Mouse (Mus musculus): Measurements from ENCODE around the gene Dhx33. TPM values are rescaled to one million over a fixed set of nuclear protein-coding genes. Genes with fewer than 3 reads are reported as not detected.

Dhx33 gene
- total and polyA plus RNA-seq, 3 experiments: 15.9 to 37.4 (median 28.4) TPM

DNA sequence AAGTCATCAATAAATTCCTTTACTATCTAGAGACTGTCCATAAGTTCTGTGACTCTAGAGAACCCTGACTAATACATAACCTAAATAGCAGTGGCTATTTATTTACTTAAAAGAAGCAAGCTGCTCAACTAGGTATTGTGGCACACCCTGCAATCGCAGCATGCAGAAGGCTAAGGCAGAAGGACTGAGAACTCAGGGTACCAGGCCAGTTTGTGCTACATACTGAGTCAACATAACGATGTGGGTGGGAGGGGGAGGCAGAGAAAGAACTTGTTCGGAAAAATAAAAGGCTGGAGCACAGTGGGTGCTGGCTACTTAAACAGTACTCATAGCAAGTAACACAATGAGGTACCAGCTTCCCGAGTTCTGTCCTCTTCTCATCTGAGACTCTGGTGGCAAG lies 3.1 kb downstream of the Dhx33 start:
- no peak for DNase-seq (ENCODE audit: low spot score)
- H3K36me3 ChIP-seq (replicated peaks): peaks cover 65% of the 10 kb centered on the region
- no peaks in the 10 kb centered on the region for H3K9me3 ChIP-seq (replicated peaks)

DNA sequence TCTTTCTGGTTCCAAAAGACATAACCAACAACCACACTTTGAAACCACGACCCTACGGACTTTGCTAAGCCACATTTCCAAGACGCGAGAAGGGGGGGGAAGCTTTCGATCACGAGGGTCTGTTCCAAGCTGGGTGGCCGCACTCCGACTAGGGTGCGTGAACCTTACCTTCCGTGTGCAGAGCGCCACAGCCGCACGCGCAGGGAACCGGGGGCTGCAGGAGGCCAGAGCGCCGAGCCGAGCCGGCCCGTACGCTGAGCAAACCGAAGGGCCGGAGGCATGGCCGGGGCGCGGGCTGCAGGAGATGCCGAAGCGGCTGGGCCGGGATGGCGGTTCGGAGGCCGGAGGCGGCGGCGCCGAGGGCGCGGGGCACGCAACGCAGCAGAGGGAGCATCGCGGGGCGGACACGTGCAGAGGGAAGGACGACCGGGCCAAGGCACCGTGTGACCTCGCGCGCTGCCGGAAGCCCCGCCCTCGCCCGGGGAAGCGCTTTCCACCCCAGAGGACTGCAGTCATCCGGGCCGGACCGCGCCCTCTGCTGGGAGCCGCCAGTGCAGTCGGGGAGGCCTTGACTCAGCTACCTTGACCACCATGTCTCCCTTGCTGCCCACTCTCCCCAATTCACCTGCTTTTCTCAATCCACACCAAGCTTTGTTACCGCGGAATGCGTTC lies 21.5 kb downstream of the Dhx33 start, which contains the start of gene C1qbp:
TSS of gene C1qbp (minus strand) at position 470 of the 672 bp plus-strand sequence.
- peak; percentile 87 for DNase-seq (ENCODE audit: low spot score)
- ATAC-seq (ENCODE audit: extremely low read depth, insufficient number of reproducible peaks, low FRiP score, poor library complexity, severe bottlenecking): peak; percentile 77
- TF ChIP-seq GATA1 (IDR thresholded peaks at IDR 0.05; ENCODE audit: borderline replicate concordance, low read length) (no peak), CTCF (IDR thresholded peaks at IDR 0.05; ENCODE audit: low read depth, low read length) (peak; percentile 86)
- peak within 1 kb of the TSS; percentile 96 for H3K4me3 ChIP-seq (ENCODE audit: low read depth, low read length)
- H3K36me3 ChIP-seq (replicated peaks): peaks cover 83% of the 10 kb centered on the region
- no peaks in the 10 kb centered on the region for H3K9me3 ChIP-seq (replicated peaks)
- H3K27me3 ChIP-seq (ENCODE audit: insufficient read depth, low read length): no peaks in the 10 kb centered on the region
- H3K4me1 ChIP-seq (ENCODE audit: insufficient read depth, low read depth, low read length): peaks cover 44% of the 10 kb centered on the region

More for the DNA sequence above, 3.1 kb downstream of the Dhx33 start:
- Histone ChIP-seq H3K27me3 (ENCODE audit: insufficient read depth, low read length) (no peaks in the 10 kb centered on the region), H3K4me3 (ENCODE audit: low read depth, low read length) (no peak overlapping the region), H3K4me1 (ENCODE audit: insufficient read depth, low read depth, low read length) (peaks cover 28% of the 10 kb centered on the region)
- no peak for ATAC-seq (ENCODE audit: extremely low read depth, insufficient number of reproducible peaks, low FRiP score, poor library complexity, severe bottlenecking)
- TF ChIP-seq GATA2 (IDR thresholded peaks at IDR 0.05; ENCODE audit: borderline replicate concordance, low read depth, low read length) (no peak), POLR2AphosphoS5 (IDR thresholded peaks at IDR 0.05; ENCODE audit: insufficient replicate concordance, low read depth, low read length) (no peak), GATA1 (IDR thresholded peaks at IDR 0.05; ENCODE audit: borderline replicate concordance, low read length) (no peak)

DNA sequence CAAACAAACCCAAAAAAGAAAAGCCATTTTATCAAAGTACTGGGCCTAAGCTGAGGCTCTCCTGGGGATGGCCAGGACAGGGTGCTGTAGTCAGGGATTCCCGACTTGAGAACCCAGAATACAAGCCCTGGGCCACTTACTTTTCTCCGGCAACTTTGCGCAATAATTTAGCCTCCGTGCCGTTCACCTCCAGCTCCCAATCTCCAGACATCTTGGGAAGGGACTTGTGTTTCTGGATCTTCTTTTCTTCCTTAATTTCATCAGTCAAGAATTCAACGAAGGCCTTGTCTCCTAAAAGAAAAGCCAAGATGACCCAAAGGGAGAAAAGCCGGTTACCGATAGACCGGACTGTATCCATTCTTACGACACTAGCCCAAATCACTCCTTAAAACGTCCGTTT lies 22.2 kb downstream of the Dhx33 start:
- Histone ChIP-seq H3K4me1 (ENCODE audit: insufficient read depth, low read depth, low read length) (peaks cover 49% of the 10 kb centered on the region), H3K27me3 (ENCODE audit: insufficient read depth, low read length) (no peaks in the 10 kb centered on the region), H3K9me3 (replicated peaks) (no peaks in the 10 kb centered on the region), H3K36me3 (replicated peaks) (peaks cover 83% of the 10 kb centered on the region), H3K4me3 (ENCODE audit: low read depth, low read length) (peak overlapping the region; percentile 96)
- DNase-seq (ENCODE audit: low spot score): no peak
- TF ChIP-seq GATA2 (IDR thresholded peaks at IDR 0.05; ENCODE audit: borderline replicate concordance, low read depth, low read length): no peak
- no peak for TF ChIP-seq CTCF (IDR thresholded peaks at IDR 0.05; ENCODE audit: low read depth, low read length)
- no peak for TF ChIP-seq GATA1 (IDR thresholded peaks at IDR 0.05; ENCODE audit: borderline replicate concordance, low read length)
- no peak for TF ChIP-seq POLR2AphosphoS5 (IDR thresholded peaks at IDR 0.05; ENCODE audit: insufficient replicate concordance, low read depth, low read length)
- TF ChIP-seq TAL1 (conservative IDR thresholded peaks at IDR 0.05; ENCODE audit: low read depth, low read length): no peak
- no peak for ATAC-seq (ENCODE audit: extremely low read depth, insufficient number of reproducible peaks, low FRiP score, poor library complexity, severe bottlenecking)

DNA sequence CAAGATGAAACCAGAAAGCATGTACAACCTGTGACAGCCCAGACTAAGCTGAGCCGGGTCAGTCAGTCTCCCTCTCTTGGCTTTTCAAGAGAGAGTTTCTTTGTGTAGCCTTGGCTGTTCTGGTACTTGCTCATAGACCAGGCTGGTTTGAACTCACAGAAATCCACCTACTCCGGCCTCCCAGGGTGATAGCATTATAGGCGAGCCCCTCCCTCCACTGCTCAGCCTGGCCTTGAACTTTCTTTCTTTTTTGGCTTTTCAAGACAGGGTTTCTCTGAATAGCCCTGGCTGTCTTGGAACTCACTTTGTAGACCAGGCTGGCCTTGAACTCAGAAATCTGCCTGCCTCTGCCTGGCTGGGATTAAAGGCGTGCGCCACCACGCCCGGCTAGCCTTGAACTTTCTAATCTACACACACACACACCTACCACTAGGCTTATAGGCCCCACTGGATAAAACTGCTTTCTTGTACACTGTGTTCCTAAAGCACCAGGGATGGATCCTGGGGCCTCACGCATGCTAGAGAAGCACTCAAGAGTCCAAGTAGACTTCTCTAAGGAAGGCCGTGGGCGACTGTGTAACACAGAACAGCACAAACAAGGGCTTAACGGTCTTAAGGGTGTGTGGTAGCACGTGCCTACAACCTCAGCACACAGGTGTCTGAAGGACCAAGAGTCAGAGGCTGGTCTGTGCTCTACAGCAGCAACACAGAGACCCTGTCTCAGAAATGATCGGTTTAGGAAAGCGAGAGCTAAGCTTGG lies 23.3 kb downstream of the Dhx33 start:
- DNase-seq (ENCODE audit: low spot score) (no peak), ATAC-seq (ENCODE audit: extremely low read depth, insufficient number of reproducible peaks, low FRiP score, poor library complexity, severe bottlenecking) (no peak)
- H3K4me1 ChIP-seq (ENCODE audit: insufficient read depth, low read depth, low read length): peaks cover 60% of the 10 kb centered on the region
- H3K36me3 ChIP-seq (replicated peaks): peaks cover 83% of the 10 kb centered on the region
- no peaks in the 10 kb centered on the region for H3K9me3 ChIP-seq (replicated peaks)
- H3K4me3 ChIP-seq (ENCODE audit: low read depth, low read length): peak overlapping the region; percentile 96
- no peaks in the 10 kb centered on the region for H3K27me3 ChIP-seq (ENCODE audit: insufficient read depth, low read length)
- TF ChIP-seq GATA2 (IDR thresholded peaks at IDR 0.05; ENCODE audit: borderline replicate concordance, low read depth, low read length) (no peak), TAL1 (conservative IDR thresholded peaks at IDR 0.05; ENCODE audit: low read depth, low read length) (no peak), CTCF (IDR thresholded peaks at IDR 0.05; ENCODE audit: low read depth, low read length) (no peak), GATA1 (IDR thresholded peaks at IDR 0.05; ENCODE audit: borderline replicate concordance, low read length) (no peak), POLR2AphosphoS5 (IDR thresholded peaks at IDR 0.05; ENCODE audit: insufficient replicate concordance, low read depth, low read length) (no peak)

DNA sequence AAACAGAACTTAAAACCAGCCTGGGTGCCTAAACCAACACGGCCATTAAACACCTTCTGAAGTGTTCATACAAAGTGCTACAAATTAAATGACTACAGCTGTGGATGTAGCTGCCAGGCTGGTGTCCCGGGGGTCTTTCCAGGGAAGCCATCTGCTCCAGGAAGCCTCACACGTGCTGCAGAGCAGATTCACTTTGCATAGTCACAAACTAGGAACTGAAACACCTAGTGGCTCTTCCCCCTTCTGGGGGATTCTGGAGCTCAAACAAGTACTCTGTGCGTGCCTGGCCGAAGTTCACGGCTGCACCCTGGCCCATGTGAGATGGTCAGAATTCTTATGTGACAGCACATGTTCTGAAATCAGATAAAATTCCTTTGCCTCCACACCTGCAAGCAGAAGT lies 24.0 kb downstream of the Dhx33 start:
- DNase-seq (ENCODE audit: low spot score): no peak
- TF ChIP-seq CTCF (IDR thresholded peaks at IDR 0.05; ENCODE audit: low read depth, low read length): no peak
- no peak for TF ChIP-seq GATA1 (IDR thresholded peaks at IDR 0.05; ENCODE audit: borderline replicate concordance, low read length)
- no peak for TF ChIP-seq TAL1 (conservative IDR thresholded peaks at IDR 0.05; ENCODE audit: low read depth, low read length)
- TF ChIP-seq POLR2AphosphoS5 (IDR thresholded peaks at IDR 0.05; ENCODE audit: insufficient replicate concordance, low read depth, low read length): no peak
- no peak for TF ChIP-seq GATA2 (IDR thresholded peaks at IDR 0.05; ENCODE audit: borderline replicate concordance, low read depth, low read length)
- H3K9me3 ChIP-seq (replicated peaks): no peaks in the 10 kb centered on the region
- H3K36me3 ChIP-seq (replicated peaks): peaks cover 83% of the 10 kb centered on the region
- H3K4me3 ChIP-seq (ENCODE audit: low read depth, low read length): peak overlapping the region; percentile 96; the same call in 1 of the 2 replicates
- no peak for ATAC-seq (ENCODE audit: extremely low read depth, insufficient number of reproducible peaks, low FRiP score, poor library complexity, severe bottlenecking)
- H3K27me3 ChIP-seq (ENCODE audit: insufficient read depth, low read length): no peaks in the 10 kb centered on the region
- H3K4me1 ChIP-seq (ENCODE audit: insufficient read depth, low read depth, low read length): peaks cover 67% of the 10 kb centered on the region

DNA sequence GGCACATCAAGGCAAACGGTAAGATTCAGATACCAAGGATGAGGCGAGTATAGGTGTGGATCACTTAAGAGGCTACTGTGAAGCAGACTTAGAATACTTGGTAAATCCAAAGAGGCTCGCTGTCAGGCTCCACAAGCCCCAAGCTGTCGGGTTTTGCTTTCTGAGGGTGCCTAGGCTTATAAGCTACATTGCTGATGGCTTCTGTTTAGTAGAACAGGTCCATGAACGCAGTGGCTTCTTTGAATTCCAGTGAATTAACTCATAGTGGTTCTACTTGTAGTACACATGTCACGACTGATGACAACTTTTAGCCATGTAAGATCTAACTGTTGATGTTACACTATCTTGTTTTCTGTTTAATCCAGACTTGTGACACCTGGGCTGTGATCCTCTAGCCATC lies 26.9 kb downstream of the Dhx33 start:
- Histone ChIP-seq H3K4me3 (ENCODE audit: low read depth, low read length) (no peak overlapping the region), H3K36me3 (replicated peaks) (peaks cover 93% of the 10 kb centered on the region), H3K27me3 (ENCODE audit: insufficient read depth, low read length) (no peaks in the 10 kb centered on the region), H3K4me1 (ENCODE audit: insufficient read depth, low read depth, low read length) (peaks cover 84% of the 10 kb centered on the region), H3K9me3 (replicated peaks) (no peaks in the 10 kb centered on the region)
- ATAC-seq (ENCODE audit: extremely low read depth, insufficient number of reproducible peaks, low FRiP score, poor library complexity, severe bottlenecking): no peak
- DNase-seq (ENCODE audit: low spot score): no peak
- no peak for TF ChIP-seq TAL1 (conservative IDR thresholded peaks at IDR 0.05; ENCODE audit: low read depth, low read length)
- TF ChIP-seq CTCF (IDR thresholded peaks at IDR 0.05; ENCODE audit: low read depth, low read length): no peak
- TF ChIP-seq POLR2AphosphoS5 (IDR thresholded peaks at IDR 0.05; ENCODE audit: insufficient replicate concordance, low read depth, low read length): no peak
- no peak for TF ChIP-seq GATA2 (IDR thresholded peaks at IDR 0.05; ENCODE audit: borderline replicate concordance, low read depth, low read length)
- no peak for TF ChIP-seq GATA1 (IDR thresholded peaks at IDR 0.05; ENCODE audit: borderline replicate concordance, low read length)
